Mouse (Mus musculus) midbrain, embryonic 12.5 days (tissue): Measurements from ENCODE around the gene Gm49369. TPM values are rescaled to one million over a fixed set of nuclear protein-coding genes. Genes with fewer than 3 reads are reported as not detected.

Experiments
- ATAC-seq: fragments of 200-750 bp; cut with Nextera tagmentation; 2 replicates; pipeline ENCODE4 v1.8.0; 2017; ENCODE audit warnings: low read depth, moderate TSS enrichment, moderate library complexity; ENCODE audit not compliant: low FRiP score
- H3K27ac ChIP-seq: fragments of 300-500 bp; sonication (generic); replicated peaks from 2 replicates; pipeline ENCODE4 v1.5.1; 2016; ENCODE audit warnings: mild to moderate bottlenecking
- H3K27me3 ChIP-seq: fragments of 300-500 bp; sonication (generic); 2 replicates; pipeline ENCODE4 v1.6.1; 2016; ENCODE audit warnings: mild to moderate bottlenecking
- H3K36me3 ChIP-seq: fragments of 300-500 bp; sonication (generic); 2 replicates; pipeline ENCODE4 v1.6.1; 2016
- H3K4me1 ChIP-seq: fragments of 300-500 bp; sonication (generic); 2 replicates; pipeline ENCODE4 v1.6.1; 2016
- H3K4me2 ChIP-seq: fragments of 300-500 bp; sonication (generic); replicated peaks from 2 replicates; pipeline ENCODE4 v1.6.1; 2016; ENCODE audit warnings: mild to moderate bottlenecking, moderate library complexity
- H3K4me3 ChIP-seq: fragments of 300-500 bp; sonication (generic); 2 replicates; pipeline ENCODE4 v1.5.1; 2016; ENCODE audit warnings: mild to moderate bottlenecking
- H3K9ac ChIP-seq: fragments of 300-500 bp; sonication (generic); replicated peaks from 2 replicates; pipeline ENCODE4 v1.6.1; 2016; ENCODE audit warnings: mild to moderate bottlenecking, moderate library complexity
- H3K9me3 ChIP-seq: fragments of 300-500 bp; sonication (generic); 2 replicates; pipeline ENCODE4 v1.6.1; 2016; ENCODE audit warnings: mild to moderate bottlenecking
- WGBS: fragments of 180-500 bp; shearing (Covaris S2); methylation state at CpG from one replicate; pipeline ENCODE4 v1.1.7; 2016; 5-methylcytosine and 5-hydroxymethylcytosine counted together
- polyA plus RNA-seq: library from polyadenylated mRNA; unstranded; fragments of >200 nt; fragmentation: Nextera tagmentation; extraction: Ambion mirVana; gene quantifications from 2 replicates; pipeline ENCODE4 v1.2.1, GENCODE M21; 2016

Gene Gm49369
- polyA plus RNA-seq, 1 experiment from 2014 or later = not detected

DNA sequence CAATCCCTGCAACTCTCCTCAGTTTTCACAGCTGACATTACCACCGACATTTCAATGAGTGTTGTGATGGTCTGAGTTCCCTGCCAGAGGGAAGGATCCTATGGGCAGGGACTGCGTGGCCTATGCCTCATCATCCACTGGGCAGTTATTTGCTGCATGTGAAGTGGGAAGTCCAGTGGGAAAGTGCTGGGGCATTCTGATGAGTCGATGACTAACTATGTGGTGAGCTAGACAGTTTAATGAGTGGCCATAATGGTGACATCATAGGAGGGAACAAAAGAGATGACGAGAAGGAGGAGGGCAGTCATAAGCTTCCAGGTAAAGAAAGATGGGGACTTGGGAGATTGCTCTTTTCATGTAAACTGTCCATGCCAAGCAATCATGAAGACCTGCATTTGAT lies 19.4 kb downstream of the Gm49369 start:
- Histone ChIP-seq H3K4me3 (no peak overlapping the region), H3K9ac (no peak overlapping the region), H3K4me2 (no peak overlapping the region), H3K27me3 (peaks cover 1% of the 10 kb centered on the region; the same call in 1 of the 2 replicates), H3K27ac (no peak overlapping the region), H3K9me3 (no peaks in the 10 kb centered on the region), H3K4me1 (no peaks in the 10 kb centered on the region), H3K36me3 (no peaks in the 10 kb centered on the region)
- ATAC-seq = no peak
- WGBS = 87% methylated on average over 4 of the region's 4 CpGs

GRCm38 (mm10) chr7:142360743-142361142 lies 21.7 kb downstream of the Gm49369 start:
- no peaks in the 10 kb centered on the region; the same call in 1 of the 2 replicates for H3K27me3 ChIP-seq
- H3K9me3 ChIP-seq = no peaks in the 10 kb centered on the region
- ATAC-seq = no peak
- no peaks in the 10 kb centered on the region for H3K4me1 ChIP-seq
- no peaks in the 10 kb centered on the region for H3K36me3 ChIP-seq
- H3K9ac ChIP-seq = no peak overlapping the region
- no peak overlapping the region for H3K4me3 ChIP-seq
- no peak overlapping the region for H3K4me2 ChIP-seq
- H3K27ac ChIP-seq = no peak overlapping the region

GRCm38 (mm10) chr7:142359129-142359528 lies 23.3 kb downstream of the Gm49369 start:
- H3K9ac ChIP-seq = no peak overlapping the region
- no peaks in the 10 kb centered on the region; the same call in none of the 2 replicates for H3K27me3 ChIP-seq
- no peak for ATAC-seq
- WGBS = 66% methylated on average over 8 of the region's 8 CpGs
- no peak overlapping the region for H3K27ac ChIP-seq
- H3K36me3 ChIP-seq = no peaks in the 10 kb centered on the region
- no peaks in the 10 kb centered on the region for H3K4me1 ChIP-seq
- no peaks in the 10 kb centered on the region for H3K9me3 ChIP-seq
- H3K4me3 ChIP-seq = no peak overlapping the region
- no peak overlapping the region for H3K4me2 ChIP-seq

GRCm38 (mm10) chr7:142357566-142357965 lies 24.9 kb downstream of the Gm49369 start:
- ATAC-seq = no peak
- H3K4me2 ChIP-seq = no peak overlapping the region
- no peaks in the 10 kb centered on the region for H3K36me3 ChIP-seq
- WGBS = 91% methylated on average over 3 of the region's 3 CpGs
- no peaks in the 10 kb centered on the region for H3K4me1 ChIP-seq
- no peaks in the 10 kb centered on the region for H3K9me3 ChIP-seq
- no peak overlapping the region for H3K4me3 ChIP-seq
- H3K27me3 ChIP-seq = no peaks in the 10 kb centered on the region; the same call in none of the 2 replicates
- H3K27ac ChIP-seq = no peak overlapping the region
- no peak overlapping the region for H3K9ac ChIP-seq

DNA sequence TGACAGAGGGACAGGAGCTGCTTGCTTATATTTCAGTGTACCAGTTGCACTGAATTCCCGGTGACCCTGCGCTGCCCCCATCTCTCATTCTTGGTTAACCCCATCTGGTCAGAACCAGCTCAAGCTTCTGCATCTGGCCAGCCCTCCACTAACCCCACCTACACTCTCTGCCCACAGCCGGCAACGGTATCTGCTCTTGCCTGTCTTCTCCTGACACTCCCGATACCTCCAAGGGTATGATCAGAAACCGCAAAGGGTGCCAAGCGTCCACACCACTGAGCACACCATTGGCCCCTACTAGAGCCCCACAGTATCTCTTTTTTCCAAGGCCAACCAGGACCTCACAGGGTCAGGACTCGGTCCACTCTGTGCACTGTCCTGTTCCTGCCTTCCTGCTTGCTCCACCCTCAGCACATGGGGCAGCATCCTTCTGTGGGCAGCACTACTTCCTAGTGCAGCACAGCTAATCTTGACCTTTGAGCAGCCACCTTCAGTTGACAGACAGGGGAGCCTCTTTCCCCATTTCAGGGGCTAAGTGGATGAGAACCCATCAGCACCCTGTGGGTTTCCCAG lies 27.7 kb downstream of the Gm49369 start:
- H3K4me2 ChIP-seq = no peak overlapping the region
- 87% methylated on average over 8 of the region's 8 CpGs for WGBS
- no peak for ATAC-seq

GRCm38 (mm10) chr7:142353854-142354253 lies 28.6 kb downstream of the Gm49369 start:
- WGBS = 76% methylated on average over 5 of the region's 5 CpGs
- H3K4me2 ChIP-seq = no peak overlapping the region
- no peaks in the 10 kb centered on the region for H3K9me3 ChIP-seq
- H3K27ac ChIP-seq = no peak overlapping the region
- no peak overlapping the region for H3K9ac ChIP-seq
- no peak overlapping the region for H3K4me3 ChIP-seq
- H3K27me3 ChIP-seq = no peaks in the 10 kb centered on the region; the same call in none of the 2 replicates
- no peak for ATAC-seq
- H3K4me1 ChIP-seq = peaks cover 14% of the 10 kb centered on the region
- H3K36me3 ChIP-seq = no peaks in the 10 kb centered on the region

More for the DNA sequence above, 27.7 kb downstream of the Gm49369 start:
- Histone ChIP-seq H3K27me3 (no peaks in the 10 kb centered on the region; the same call in none of the 2 replicates), H3K27ac (no peak overlapping the region), H3K36me3 (no peaks in the 10 kb centered on the region), H3K9ac (no peak overlapping the region), H3K4me1 (peaks cover 8% of the 10 kb centered on the region), H3K9me3 (no peaks in the 10 kb centered on the region), H3K4me3 (no peak overlapping the region)

GRCm38 (mm10) chr7:142351569-142351968 lies 30.9 kb downstream of the Gm49369 start:
- Histone ChIP-seq H3K9ac (no peak overlapping the region), H3K9me3 (no peaks in the 10 kb centered on the region), H3K36me3 (no peaks in the 10 kb centered on the region), H3K4me1 (peaks cover 14% of the 10 kb centered on the region), H3K27me3 (no peaks in the 10 kb centered on the region; the same call in 1 of the 2 replicates), H3K4me2 (no peak overlapping the region), H3K27ac (peak overlapping the region; percentile 47), H3K4me3 (no peak overlapping the region)
- 71% methylated on average over 5 of the region's 5 CpGs for WGBS
- no peak for ATAC-seq

DNA sequence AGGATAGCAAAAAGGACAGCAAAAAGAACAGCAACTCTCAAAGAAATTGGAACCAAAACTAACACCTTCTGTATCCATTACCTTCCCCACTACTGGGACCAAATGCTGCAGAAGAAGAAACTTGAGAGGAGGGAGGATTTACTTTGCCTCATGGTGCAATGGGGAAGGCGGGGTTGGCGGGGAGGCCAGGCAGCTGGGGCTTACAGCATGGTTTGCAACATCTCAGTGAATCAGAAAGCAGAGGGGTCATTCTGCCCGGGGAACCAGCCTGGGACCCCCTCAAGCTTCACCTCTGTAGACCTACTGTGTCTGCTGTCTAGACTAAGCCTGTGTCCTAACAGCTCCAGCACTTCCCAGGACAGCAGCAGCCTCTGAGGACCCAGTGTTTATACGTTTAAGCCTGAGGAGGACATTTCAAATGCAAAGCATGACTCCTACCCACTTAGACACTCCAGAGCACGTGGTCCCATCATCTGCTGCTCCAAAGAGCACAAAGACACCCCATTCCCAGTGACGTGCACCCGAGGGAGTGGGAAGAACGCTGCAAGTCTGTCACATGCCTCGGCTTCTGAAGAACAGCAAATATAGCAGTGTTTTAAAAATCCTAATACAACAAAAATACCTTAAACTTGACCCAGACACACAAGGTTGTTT lies 33.0 kb downstream of the Gm49369 start:
- H3K4me2 ChIP-seq = peak overlapping the region; percentile 19; the same call in 1 of the 2 replicates
- peak; percentile 68; the same call in 1 of the 2 replicates for ATAC-seq
- no peaks in the 10 kb centered on the region for H3K36me3 ChIP-seq

DNA sequence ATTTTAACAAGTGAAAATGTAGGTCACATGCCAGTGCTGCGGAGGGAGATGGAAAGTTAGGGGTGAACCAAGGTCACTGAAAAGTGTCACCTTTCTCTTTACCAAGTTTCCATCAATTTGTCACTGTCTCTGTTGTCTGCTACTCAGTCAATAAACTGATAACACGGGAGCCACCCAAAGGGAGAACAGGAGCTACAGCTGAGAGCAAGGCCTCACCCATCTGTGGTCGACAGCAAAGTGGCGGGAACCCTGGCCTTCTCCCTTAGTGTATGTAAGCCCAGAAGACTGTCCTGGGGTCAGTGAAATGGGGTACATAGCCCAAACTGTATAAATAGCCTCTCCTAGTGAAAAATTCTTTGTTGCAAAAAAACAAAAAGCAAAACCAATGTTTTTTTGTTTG lies 34.9 kb downstream of the Gm49369 start:
- Histone ChIP-seq H3K9me3 (no peaks in the 10 kb centered on the region), H3K9ac (no peak overlapping the region), H3K27me3 (no peaks in the 10 kb centered on the region), H3K4me2 (no peak overlapping the region), H3K4me1 (peaks cover 14% of the 10 kb centered on the region), H3K4me3 (no peak overlapping the region), H3K27ac (no peak overlapping the region), H3K36me3 (no peaks in the 10 kb centered on the region)
- WGBS = 86% methylated on average over 4 of the region's 4 CpGs
- ATAC-seq = no peak

More for the DNA sequence above, 33.0 kb downstream of the Gm49369 start:
- Histone ChIP-seq H3K4me3 (no peak overlapping the region), H3K9me3 (no peaks in the 10 kb centered on the region), H3K9ac (0 out of 2 replicates have a peak overlapping the region, but pooled peaks have one; percentile 15), H3K4me1 (peaks cover 14% of the 10 kb centered on the region), H3K27me3 (no peaks in the 10 kb centered on the region), H3K27ac (peak overlapping the region; percentile 52; the same call in 1 of the 2 replicates)
- 24% methylated on average over 9 of the region's 9 CpGs for WGBS

DNA sequence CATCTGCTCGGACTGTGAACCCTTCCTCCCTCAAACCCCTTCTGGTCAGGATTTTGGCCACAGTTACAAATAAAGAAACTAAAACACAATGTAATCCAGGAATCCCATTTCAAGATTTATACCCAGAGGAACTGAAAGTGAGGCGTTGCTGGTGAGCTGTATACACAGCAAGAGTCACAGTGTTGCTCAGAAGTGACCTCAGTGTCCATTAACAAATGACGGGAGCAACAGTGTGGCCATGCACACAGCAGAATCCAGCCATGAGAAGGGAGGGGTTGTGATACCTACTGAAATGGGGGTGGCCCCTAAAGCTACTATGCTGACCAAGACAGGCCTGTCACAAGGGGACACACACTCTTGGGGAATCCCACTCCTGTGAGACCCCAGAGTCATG lies 40.2 kb downstream of the Gm49369 start:
- Histone ChIP-seq H3K27me3 (no peaks in the 10 kb centered on the region), H3K36me3 (no peaks in the 10 kb centered on the region), H3K9ac (no peak overlapping the region), H3K9me3 (no peaks in the 10 kb centered on the region), H3K4me3 (no peak overlapping the region), H3K4me2 (no peak overlapping the region), H3K4me1 (no peaks in the 10 kb centered on the region), H3K27ac (no peak overlapping the region)
- no peak for ATAC-seq
- WGBS = 80% methylated on average over 3 of the region's 3 CpGs

- no peaks in the 10 kb centered on the region for H3K27me3 ChIP-seq
- no peaks in the 10 kb centered on the region for H3K9me3 ChIP-seq
- H3K9ac ChIP-seq = no peak overlapping the region
- H3K36me3 ChIP-seq = no peaks in the 10 kb centered on the region
- no peak for ATAC-seq
- no peak overlapping the region for H3K4me3 ChIP-seq
- no peak overlapping the region for H3K27ac ChIP-seq
- H3K4me1 ChIP-seq = no peaks in the 10 kb centered on the region
- H3K4me2 ChIP-seq = no peak overlapping the region
- 85% methylated on average over 10 of the region's 10 CpGs for WGBS
Measured at GRCm38 (mm10) chr7:142341564-142342246, 40.8 kb downstream of the Gm49369 start.
